Mouse (Mus musculus) embryonic facial prominence, embryonic 10.5 days (tissue): ENCODE data around the gene Arl8b. TPM values are rescaled to one million over a fixed set of nuclear protein-coding genes. Genes with fewer than 3 reads are reported as not detected.
A peak's percentile ranks its signal among the peaks of the same experiment; 100 is the strongest.

Experiments
- DNase-seq: peaks from one replicate; pipeline ENCODE4 v3.0.0-alpha.2; 2017; ENCODE audit warnings: low spot score
- H3K27ac ChIP-seq: fragments of 300-500 bp; sonication (generic); replicated peaks from 2 replicates; pipeline ENCODE4 v1.5.1; 2016; ENCODE audit warnings: mild to moderate bottlenecking
- H3K27me3 ChIP-seq: fragments of 300-500 bp; sonication (generic); replicated peaks from 2 replicates; pipeline ENCODE4 v1.6.1; 2016; ENCODE audit warnings: low read depth, mild to moderate bottlenecking; ENCODE audit not compliant: poor library complexity, severe bottlenecking
- H3K36me3 ChIP-seq: fragments of 300-500 bp; sonication (generic); replicated peaks from 2 replicates; pipeline ENCODE4 v1.6.1; 2016; ENCODE audit warnings: mild to moderate bottlenecking, moderate library complexity
- H3K4me1 ChIP-seq: fragments of 300-500 bp; sonication (generic); 2 replicates; pipeline ENCODE4 v1.6.1; 2016
- H3K4me3 ChIP-seq: fragments of 300-500 bp; sonication (generic); 2 replicates; pipeline ENCODE4 v1.5.1; 2016; ENCODE audit warnings: mild to moderate bottlenecking, moderate library complexity
- H3K9me3 ChIP-seq: fragments of 300-500 bp; sonication (generic); 2 replicates; pipeline ENCODE4 v1.6.1; 2016; ENCODE audit warnings: mild to moderate bottlenecking
- WGBS: fragments of 180-500 bp; shearing (Covaris S2); methylation state at CpG from one replicate; pipeline ENCODE4 v1.1.7; 2016; 5-methylcytosine and 5-hydroxymethylcytosine counted together
- polyA plus RNA-seq: library from polyadenylated mRNA; unstranded; fragments of >200 nt; fragmentation: Nextera tagmentation; extraction: Ambion mirVana; gene quantifications from 2 replicates; pipeline ENCODE4 v1.2.1, GENCODE M21; 2016

Arl8b gene
- polyA plus RNA-seq, 1 experiment from 2014 or later = 61.4 TPM

GRCm38 (mm10) chr6:108829386-108830370 is 46.8 kb downstream of the Arl8b start:
- Histone ChIP-seq H3K36me3 (peaks cover 5% of the 10 kb centered on the region), H3K27me3 (no peaks in the 10 kb centered on the region), H3K27ac (peak overlapping the region; percentile 95), H3K4me1 (peaks cover 24% of the 10 kb centered on the region), H3K9me3 (no peaks in the 10 kb centered on the region), H3K4me3 (peak overlapping the region; percentile 93)
- WGBS = 28% methylated on average over 22 of the region's 22 CpGs
- peak; percentile 27 for DNase-seq

GRCm38 (mm10) chr6:108832170-108832569 is 49.3 kb downstream of the Arl8b start:
- no peak overlapping the region for H3K4me3 ChIP-seq
- H3K4me1 ChIP-seq = peaks cover 23% of the 10 kb centered on the region
- no peak overlapping the region for H3K27ac ChIP-seq
- H3K27me3 ChIP-seq = no peaks in the 10 kb centered on the region
- DNase-seq = no peak
- WGBS = 94% methylated on average over 1 of the region's 1 CpGs
- no peaks in the 10 kb centered on the region for H3K9me3 ChIP-seq
- H3K36me3 ChIP-seq = peaks cover 23% of the 10 kb centered on the region

DNA sequence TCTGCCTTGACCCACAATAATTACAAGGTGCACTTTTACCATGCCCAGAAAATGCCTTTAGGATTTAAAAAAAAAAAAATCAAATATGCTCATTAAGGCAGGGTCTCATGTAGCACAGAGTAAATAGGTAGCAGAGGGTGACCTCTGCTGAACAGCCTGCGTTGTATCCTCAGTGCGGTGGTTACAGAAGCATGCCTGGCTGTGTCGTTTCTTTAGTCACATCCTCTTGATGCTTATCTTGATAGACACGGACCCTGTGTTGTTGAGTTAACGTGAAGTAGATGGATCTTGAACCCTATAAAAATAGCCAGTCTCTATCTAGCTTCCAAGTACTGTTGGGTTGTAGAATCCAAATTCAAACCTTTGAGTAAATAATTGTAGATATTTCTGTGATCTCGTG is 50.1 kb downstream of the Arl8b start:
- H3K4me1 ChIP-seq = peaks cover 20% of the 10 kb centered on the region
- H3K27me3 ChIP-seq = no peaks in the 10 kb centered on the region
- 80% methylated on average over 6 of the region's 6 CpGs for WGBS

DNA sequence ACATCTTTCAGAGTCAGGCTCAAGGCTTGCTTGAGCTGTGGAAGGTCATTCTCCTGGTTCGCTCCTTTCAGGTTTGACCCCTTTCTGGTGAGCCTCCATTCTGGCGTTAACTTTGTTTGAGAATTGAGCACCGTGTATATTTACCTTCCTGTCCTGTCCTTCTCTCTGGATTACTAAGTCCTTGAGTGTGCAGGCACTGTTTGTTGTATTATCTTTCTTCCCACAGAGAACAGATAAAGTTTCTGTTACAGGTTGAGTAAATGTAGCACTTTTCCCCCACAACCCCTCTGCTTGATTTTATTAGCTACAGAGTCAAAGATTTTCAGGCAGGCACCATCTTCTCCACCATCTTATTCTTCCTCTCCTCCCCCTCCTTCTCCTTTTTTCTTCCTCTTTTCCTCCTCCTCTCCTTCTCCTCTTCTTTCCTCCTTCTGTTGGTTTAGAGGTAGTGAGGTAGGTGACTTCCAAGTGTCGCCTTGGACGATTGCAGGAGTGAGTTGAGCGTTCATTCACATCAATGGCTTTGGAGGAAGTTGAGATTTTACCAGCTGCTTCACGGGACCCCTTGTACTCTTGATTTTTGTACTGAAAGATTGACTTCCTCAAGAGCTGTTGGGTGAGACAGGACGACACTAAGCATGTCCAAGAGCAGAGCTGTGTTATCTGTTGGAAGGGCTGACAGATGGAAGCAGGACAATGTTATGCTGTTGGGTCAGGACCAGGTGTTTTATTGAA is 51.2 kb downstream of the Arl8b start:
- Histone ChIP-seq H3K4me1 (peaks cover 19% of the 10 kb centered on the region), H3K27ac (no peak overlapping the region), H3K4me3 (no peak overlapping the region), H3K36me3 (peaks cover 39% of the 10 kb centered on the region), H3K9me3 (no peaks in the 10 kb centered on the region), H3K27me3 (no peaks in the 10 kb centered on the region)
- no peak for DNase-seq
- WGBS = 88% methylated on average over 8 of the region's 8 CpGs

More for the DNA sequence above, 50.1 kb downstream of the Arl8b start:
- Histone ChIP-seq H3K36me3 (peaks cover 31% of the 10 kb centered on the region), H3K9me3 (no peaks in the 10 kb centered on the region), H3K4me3 (no peak overlapping the region), H3K27ac (no peak overlapping the region)
- DNase-seq = no peak

DNA sequence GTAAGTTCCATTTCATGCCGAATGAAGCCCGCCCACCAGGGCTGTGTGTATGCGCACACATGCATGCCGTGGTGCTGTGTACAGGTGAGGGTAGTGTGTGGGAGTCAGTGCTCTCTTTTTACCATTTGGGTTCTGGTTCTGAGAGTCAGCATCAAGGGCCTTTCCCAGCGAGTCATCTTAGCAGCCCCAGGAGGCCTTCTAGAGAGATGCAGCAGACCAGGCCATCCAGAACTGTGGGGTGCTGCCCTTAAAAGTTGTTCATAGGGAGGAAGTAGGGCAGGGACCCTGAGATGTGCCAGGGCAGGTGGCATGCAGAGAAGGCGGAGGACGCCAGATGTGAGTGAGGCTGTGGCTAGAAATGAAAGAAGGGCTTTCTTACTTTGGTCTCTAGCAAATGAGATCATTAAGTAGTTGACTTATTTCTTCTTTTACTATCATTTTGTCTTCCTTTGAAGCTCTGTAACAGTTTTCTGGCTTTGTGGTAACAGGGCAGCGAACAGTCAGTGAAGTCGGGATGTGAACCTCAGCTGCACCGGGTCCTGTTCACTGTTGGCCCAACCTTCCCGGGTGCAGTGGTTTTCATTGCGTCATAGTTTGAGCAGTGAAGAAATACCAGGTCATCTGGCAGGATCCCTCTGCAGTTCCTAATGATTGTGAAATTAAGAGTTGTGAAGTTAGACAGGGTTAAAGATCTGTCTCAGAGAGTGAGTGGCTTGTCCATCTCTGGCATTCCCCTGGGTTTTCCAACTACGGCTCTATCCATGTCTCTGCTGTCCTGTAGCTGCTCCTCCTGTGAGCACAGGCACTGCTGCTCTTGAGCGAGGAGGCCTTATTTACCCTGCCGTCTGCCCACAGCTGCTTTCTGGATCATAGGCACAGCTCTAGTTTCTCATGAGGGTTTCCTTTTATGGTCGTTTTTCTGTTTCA is 53.1 kb downstream of the Arl8b start:
- H3K27me3 ChIP-seq = no peaks in the 10 kb centered on the region
- WGBS = 89% methylated on average over 16 of the region's 16 CpGs
- no peaks in the 10 kb centered on the region for H3K9me3 ChIP-seq
- peaks cover 7% of the 10 kb centered on the region for H3K4me1 ChIP-seq
- peaks cover 56% of the 10 kb centered on the region for H3K36me3 ChIP-seq
- H3K4me3 ChIP-seq = no peak overlapping the region
- H3K27ac ChIP-seq = no peak overlapping the region
- no peak for DNase-seq

GRCm38 (mm10) chr6:108837081-108837480 is 54.2 kb downstream of the Arl8b start:
- DNase-seq = no peak
- H3K27me3 ChIP-seq = no peaks in the 10 kb centered on the region
- H3K36me3 ChIP-seq = peaks cover 61% of the 10 kb centered on the region
- no peak overlapping the region for H3K4me3 ChIP-seq
- H3K4me1 ChIP-seq = no peaks in the 10 kb centered on the region; the same call in 1 of the 2 replicates
- 93% methylated on average over 4 of the region's 4 CpGs for WGBS
- H3K9me3 ChIP-seq = no peaks in the 10 kb centered on the region
- no peak overlapping the region for H3K27ac ChIP-seq

DNA sequence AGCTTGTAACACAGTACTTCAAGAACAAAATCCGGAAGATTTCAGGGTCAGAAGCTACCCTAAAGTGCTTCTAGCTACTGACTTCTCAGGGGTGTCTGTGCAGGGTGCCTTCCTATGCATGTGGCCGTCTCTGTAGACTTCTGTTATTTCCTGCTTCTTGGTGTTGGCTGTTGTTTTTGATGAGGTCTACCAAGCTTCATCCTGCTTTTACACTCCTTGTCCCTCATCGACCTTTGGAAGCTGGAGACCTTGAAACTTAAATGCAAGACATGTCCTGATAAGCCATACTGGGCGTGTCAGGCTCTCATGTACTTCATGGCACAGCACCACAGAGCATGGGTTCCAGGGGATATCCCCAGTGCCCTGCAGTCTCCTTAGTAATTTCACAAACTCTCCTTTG is 55.1 kb downstream of the Arl8b start:
- 87% methylated on average over 4 of the region's 4 CpGs for WGBS
- peaks cover 70% of the 10 kb centered on the region for H3K36me3 ChIP-seq
- no peak for DNase-seq
- H3K4me3 ChIP-seq = no peak overlapping the region
- H3K27me3 ChIP-seq = no peaks in the 10 kb centered on the region
- no peaks in the 10 kb centered on the region for H3K9me3 ChIP-seq
- no peaks in the 10 kb centered on the region for H3K4me1 ChIP-seq
- no peak overlapping the region for H3K27ac ChIP-seq

DNA sequence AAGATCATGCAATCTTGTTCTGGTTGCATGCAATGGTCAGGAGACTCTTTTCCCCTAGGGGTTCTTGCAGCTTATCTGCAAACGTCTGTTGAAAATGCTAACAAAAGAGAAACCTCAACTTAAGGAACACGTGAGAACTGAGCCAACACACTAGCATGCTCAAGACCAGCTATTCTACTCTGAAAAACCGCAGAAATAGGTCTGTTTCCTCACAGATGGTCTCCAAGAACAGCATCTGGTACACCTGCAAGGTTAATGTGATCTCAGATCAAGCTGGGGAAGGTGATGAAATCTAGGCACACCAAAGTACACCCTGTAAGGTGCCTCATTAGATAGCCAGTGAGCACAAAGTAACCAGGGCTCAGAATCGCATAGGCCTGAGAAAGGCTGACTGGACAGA is 56.5 kb downstream of the Arl8b start:
- H3K36me3 ChIP-seq = peaks cover 85% of the 10 kb centered on the region
- DNase-seq = no peak
- WGBS = 93% methylated on average over 4 of the region's 4 CpGs

GRCm38 (mm10) chr6:108840861-108841640 is 58.2 kb downstream of the Arl8b start:
- Histone ChIP-seq H3K27ac (no peak overlapping the region), H3K4me1 (no peaks in the 10 kb centered on the region), H3K9me3 (no peaks in the 10 kb centered on the region), H3K4me3 (no peak overlapping the region), H3K36me3 (peaks cover 89% of the 10 kb centered on the region), H3K27me3 (no peaks in the 10 kb centered on the region)
- no peak for DNase-seq
- WGBS = 96% methylated on average over 8 of the region's 8 CpGs

More for the DNA sequence above, 56.5 kb downstream of the Arl8b start:
- Histone ChIP-seq H3K27ac (no peak overlapping the region), H3K4me3 (no peak overlapping the region), H3K9me3 (no peaks in the 10 kb centered on the region), H3K27me3 (no peaks in the 10 kb centered on the region), H3K4me1 (no peaks in the 10 kb centered on the region)

GRCm38 (mm10) chr6:108843664-108844063 is 60.8 kb downstream of the Arl8b start:
- Histone ChIP-seq H3K4me3 (no peak overlapping the region), H3K27me3 (no peaks in the 10 kb centered on the region), H3K9me3 (no peaks in the 10 kb centered on the region), H3K4me1 (no peaks in the 10 kb centered on the region), H3K27ac (no peak overlapping the region), H3K36me3 (peaks cover 87% of the 10 kb centered on the region)
- WGBS = 89% methylated on average over 1 of the region's 1 CpGs
- no peak for DNase-seq

GRCm38 (mm10) chr6:108844093-108844492 is 61.2 kb downstream of the Arl8b start:
- Histone ChIP-seq H3K27ac (no peak overlapping the region), H3K27me3 (no peaks in the 10 kb centered on the region), H3K9me3 (no peaks in the 10 kb centered on the region), H3K4me3 (no peak overlapping the region), H3K4me1 (no peaks in the 10 kb centered on the region), H3K36me3 (peaks cover 90% of the 10 kb centered on the region)
- 81% methylated on average over 3 of the region's 3 CpGs for WGBS
- no peak for DNase-seq
